Mouse (Mus musculus): Measurements from ENCODE around the gene Rnf216. TPM values are rescaled to one million over a fixed set of nuclear protein-coding genes. Genes with fewer than 3 reads are reported as not detected.

Gene Rnf216
- polyA plus RNA-seq, 1 experiment from 2014 or later: 28.5 TPM

GRCm38 (mm10) chr5:143130342-143130741 is 17.5 kb upstream of the Rnf216 start:
- peaks cover 20% of the 10 kb centered on the region for H3K4me1 ChIP-seq
- H3K36me3 ChIP-seq: no peaks in the 10 kb centered on the region
- H3K4me3 ChIP-seq: no peak overlapping the region
- no peaks in the 10 kb centered on the region for H3K9me3 ChIP-seq (replicated peaks)
- 71% methylated on average over 7 of the region's 7 CpGs for WGBS (ENCODE audit: insufficient replicate concordance)
- no peak for ATAC-seq
- no peak overlapping the region for H3K9ac ChIP-seq
- H3K27me3 ChIP-seq (replicated peaks): peaks cover 45% of the 10 kb centered on the region
- H3K4me2 ChIP-seq: no peak overlapping the region
- H3K27ac ChIP-seq: no peak overlapping the region

- Histone ChIP-seq H3K36me3 (no peaks in the 10 kb centered on the region), H3K9ac (no peak overlapping the region), H3K4me2 (no peak overlapping the region), H3K27me3 (replicated peaks) (peaks cover 55% of the 10 kb centered on the region), H3K27ac (no peak overlapping the region), H3K4me1 (peaks cover 12% of the 10 kb centered on the region), H3K4me3 (no peak overlapping the region), H3K9me3 (replicated peaks) (no peaks in the 10 kb centered on the region)
- 79% methylated on average over 16 of the region's 16 CpGs for WGBS (ENCODE audit: insufficient replicate concordance)
- no peak for ATAC-seq
Observed at GRCm38 (mm10) chr5:143129101-143129500, 16.3 kb upstream of the Rnf216 start.

GRCm38 (mm10) chr5:143127837-143128236 is 15.0 kb upstream of the Rnf216 start:
- Histone ChIP-seq H3K36me3 (no peaks in the 10 kb centered on the region), H3K9me3 (replicated peaks) (no peaks in the 10 kb centered on the region), H3K4me1 (peaks cover 5% of the 10 kb centered on the region), H3K27ac (no peak overlapping the region), H3K9ac (no peak overlapping the region), H3K4me3 (no peak overlapping the region), H3K27me3 (replicated peaks) (peaks cover 57% of the 10 kb centered on the region), H3K4me2 (no peak overlapping the region)
- WGBS (ENCODE audit: insufficient replicate concordance): 67% methylated on average over 8 of the region's 8 CpGs
- no peak for ATAC-seq

GRCm38 (mm10) chr5:143126908-143127307 is 14.1 kb upstream of the Rnf216 start:
- H3K9ac ChIP-seq: no peak overlapping the region
- no peak overlapping the region for H3K4me2 ChIP-seq
- no peaks in the 10 kb centered on the region for H3K36me3 ChIP-seq
- no peak for ATAC-seq
- no peaks in the 10 kb centered on the region for H3K9me3 ChIP-seq (replicated peaks)
- no peaks in the 10 kb centered on the region for H3K4me1 ChIP-seq
- 61% methylated on average over 4 of the region's 4 CpGs for WGBS (ENCODE audit: insufficient replicate concordance)
- H3K27ac ChIP-seq: no peak overlapping the region
- peaks cover 62% of the 10 kb centered on the region for H3K27me3 ChIP-seq (replicated peaks)
- H3K4me3 ChIP-seq: no peak overlapping the region

GRCm38 (mm10) chr5:143126089-143126488 is 13.3 kb upstream of the Rnf216 start:
- no peaks in the 10 kb centered on the region for H3K36me3 ChIP-seq
- no peaks in the 10 kb centered on the region for H3K9me3 ChIP-seq (replicated peaks)
- H3K4me1 ChIP-seq: no peaks in the 10 kb centered on the region
- no peak overlapping the region for H3K4me2 ChIP-seq
- ATAC-seq: no peak
- H3K9ac ChIP-seq: no peak overlapping the region
- no peak overlapping the region for H3K27ac ChIP-seq
- 74% methylated on average over 9 of the region's 9 CpGs for WGBS (ENCODE audit: insufficient replicate concordance)
- no peak overlapping the region for H3K4me3 ChIP-seq
- H3K27me3 ChIP-seq (replicated peaks): peaks cover 62% of the 10 kb centered on the region

GRCm38 (mm10) chr5:143125601-143126000 is 12.8 kb upstream of the Rnf216 start:
- Histone ChIP-seq H3K4me3 (no peak overlapping the region), H3K4me1 (no peaks in the 10 kb centered on the region), H3K9ac (no peak overlapping the region), H3K4me2 (no peak overlapping the region), H3K27ac (no peak overlapping the region), H3K9me3 (replicated peaks) (no peaks in the 10 kb centered on the region), H3K36me3 (no peaks in the 10 kb centered on the region), H3K27me3 (replicated peaks) (peaks cover 60% of the 10 kb centered on the region)
- ATAC-seq: no peak
- 64% methylated on average over 7 of the region's 7 CpGs for WGBS (ENCODE audit: insufficient replicate concordance)

- no peak overlapping the region for H3K9ac ChIP-seq
- H3K4me3 ChIP-seq: no peak overlapping the region
- no peak overlapping the region for H3K27ac ChIP-seq
- no peak overlapping the region for H3K4me2 ChIP-seq
- no peak for ATAC-seq
- peaks cover 65% of the 10 kb centered on the region for H3K27me3 ChIP-seq (replicated peaks)
- H3K36me3 ChIP-seq: no peaks in the 10 kb centered on the region
- H3K4me1 ChIP-seq: no peaks in the 10 kb centered on the region
- WGBS (ENCODE audit: insufficient replicate concordance): 74% methylated on average over 4 of the region's 4 CpGs
- H3K9me3 ChIP-seq (replicated peaks): no peaks in the 10 kb centered on the region
Observed at GRCm38 (mm10) chr5:143124805-143125378, 12.1 kb upstream of the Rnf216 start.

GRCm38 (mm10) chr5:143122673-143123072 is 9.9 kb upstream of the Rnf216 start:
- Histone ChIP-seq H3K27ac (no peak overlapping the region), H3K4me3 (no peak overlapping the region), H3K9ac (no peak overlapping the region), H3K9me3 (replicated peaks) (no peaks in the 10 kb centered on the region), H3K27me3 (replicated peaks) (peaks cover 60% of the 10 kb centered on the region), H3K4me1 (no peaks in the 10 kb centered on the region), H3K4me2 (no peak overlapping the region), H3K36me3 (no peaks in the 10 kb centered on the region)
- 30% methylated on average over 1 of the region's 1 CpGs for WGBS (ENCODE audit: insufficient replicate concordance)
- no peak for ATAC-seq

- no peak for ATAC-seq
- H3K9ac ChIP-seq: no peak overlapping the region
- H3K36me3 ChIP-seq: no peaks in the 10 kb centered on the region
- H3K27me3 ChIP-seq (replicated peaks): peaks cover 54% of the 10 kb centered on the region
- no peaks in the 10 kb centered on the region for H3K9me3 ChIP-seq (replicated peaks)
- H3K4me2 ChIP-seq: no peak overlapping the region
- 66% methylated on average over 8 of the region's 8 CpGs for WGBS (ENCODE audit: insufficient replicate concordance)
- no peak overlapping the region for H3K27ac ChIP-seq
- H3K4me1 ChIP-seq: no peaks in the 10 kb centered on the region
- H3K4me3 ChIP-seq: no peak overlapping the region
Observed at GRCm38 (mm10) chr5:143122125-143122524, 9.3 kb upstream of the Rnf216 start.

- Histone ChIP-seq H3K9me3 (replicated peaks) (no peaks in the 10 kb centered on the region), H3K27ac (no peak overlapping the region), H3K27me3 (replicated peaks) (no peaks in the 10 kb centered on the region), H3K4me3 (no peak overlapping the region), H3K4me2 (no peak overlapping the region), H3K36me3 (peaks cover 9% of the 10 kb centered on the region; the same call in 1 of the 2 replicates), H3K9ac (no peak overlapping the region), H3K4me1 (peaks cover 68% of the 10 kb centered on the region)
- ATAC-seq: no peak
- WGBS (ENCODE audit: insufficient replicate concordance): 84% methylated on average over 3 of the region's 3 CpGs
Observed at GRCm38 (mm10) chr5:143106842-143107241, 6.0 kb downstream of the Rnf216 start.

GRCm38 (mm10) chr5:143103231-143103630 is 9.6 kb downstream of the Rnf216 start:
- no peak overlapping the region for H3K4me2 ChIP-seq
- H3K27me3 ChIP-seq (replicated peaks): no peaks in the 10 kb centered on the region
- no peak for ATAC-seq
- H3K9ac ChIP-seq: no peak overlapping the region
- no peaks in the 10 kb centered on the region for H3K9me3 ChIP-seq (replicated peaks)
- 84% methylated on average over 2 of the region's 2 CpGs for whole genome bisulfite sequencing (ENCODE audit: insufficient replicate concordance)
- 0 out of 2 replicates have a peak, but pooled peaks cover under 1% of the 10 kb centered on the region for H3K36me3 ChIP-seq
- H3K4me3 ChIP-seq: no peak overlapping the region
- 0 out of 2 replicates have a peak overlapping the region, but pooled peaks have one; percentile 40 for H3K27ac ChIP-seq
- peaks cover 55% of the 10 kb centered on the region for H3K4me1 ChIP-seq

- Histone ChIP-seq H3K9ac (peak overlapping the region; percentile 41; the same call in 1 of the 2 replicates), H3K27me3 (replicated peaks) (no peaks in the 10 kb centered on the region), H3K27ac (peak overlapping the region; percentile 65), H3K36me3 (peaks cover 8% of the 10 kb centered on the region), H3K4me2 (peak overlapping the region; percentile 37), H3K9me3 (replicated peaks) (no peaks in the 10 kb centered on the region), H3K4me3 (no peak overlapping the region), H3K4me1 (peaks cover 41% of the 10 kb centered on the region)
- 85% methylated on average over 1 of the region's 1 CpGs for WGBS (ENCODE audit: insufficient replicate concordance)
- no peak for ATAC-seq
Observed at GRCm38 (mm10) chr5:143101626-143102025, 11.2 kb downstream of the Rnf216 start.

GRCm38 (mm10) chr5:143095256-143095655 is 17.5 kb downstream of the Rnf216 start:
- Histone ChIP-seq H3K4me3 (no peak overlapping the region), H3K27ac (no peak overlapping the region), H3K4me1 (peaks cover 7% of the 10 kb centered on the region; the same call in 1 of the 2 replicates), H3K27me3 (replicated peaks) (no peaks in the 10 kb centered on the region), H3K4me2 (no peak overlapping the region), H3K9ac (no peak overlapping the region), H3K9me3 (replicated peaks) (no peaks in the 10 kb centered on the region), H3K36me3 (peaks cover 63% of the 10 kb centered on the region)
- no peak for ATAC-seq
- whole genome bisulfite sequencing (ENCODE audit: insufficient replicate concordance): 86% methylated on average over 7 of the region's 7 CpGs
